Mouse (Mus musculus) thymus, adult 18-20 months (tissue): ENCODE results near the gene Trim47.

Experiments used
- DNase-seq, 2 experiments: peaks; one replicate each; pipeline ENCODE4 v3.0.0; 2022; ENCODE audit warnings: mixed read lengths in 2 of 2

Trim47 gene

GRCm38 (mm10) chr11:116087194-116088130 is 39.5 kb downstream of the Trim47 start:
- peak; percentile 73 to 78 for DNase-seq

GRCm38 (mm10) chr11:116086258-116087193 is 40.5 kb downstream of the Trim47 start, which contains the start of gene Wbp2:
Wbp2 (minus strand) TSS chr11:116086995.
- peak; percentile 98 to 99 for DNase-seq

DNA sequence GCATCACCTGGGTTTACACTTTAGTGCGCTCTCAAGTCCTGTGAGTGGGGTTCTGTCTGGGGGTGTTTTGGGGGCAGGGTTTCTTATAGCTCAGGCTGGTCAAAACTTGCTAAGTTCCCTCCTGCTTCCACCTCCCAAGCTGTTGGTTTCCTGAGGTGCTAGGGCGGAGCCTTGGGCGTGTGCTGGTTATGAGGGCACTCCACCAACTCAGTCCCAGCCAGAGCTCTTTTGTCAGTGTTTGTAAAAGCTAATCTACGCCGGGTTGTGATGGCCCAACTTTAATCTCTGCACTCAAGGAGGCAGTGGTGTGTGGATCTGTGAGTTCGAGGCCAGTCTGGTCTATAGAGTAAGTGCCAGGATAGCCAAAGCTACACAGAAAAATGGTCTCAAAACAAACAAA is 42.8 kb downstream of the Trim47 start:
- DNase-seq, result no peak

GRCm38 (mm10) chr11:116083096-116083672 is 43.8 kb downstream of the Trim47 start:
- DNase-seq, result no peak

DNA sequence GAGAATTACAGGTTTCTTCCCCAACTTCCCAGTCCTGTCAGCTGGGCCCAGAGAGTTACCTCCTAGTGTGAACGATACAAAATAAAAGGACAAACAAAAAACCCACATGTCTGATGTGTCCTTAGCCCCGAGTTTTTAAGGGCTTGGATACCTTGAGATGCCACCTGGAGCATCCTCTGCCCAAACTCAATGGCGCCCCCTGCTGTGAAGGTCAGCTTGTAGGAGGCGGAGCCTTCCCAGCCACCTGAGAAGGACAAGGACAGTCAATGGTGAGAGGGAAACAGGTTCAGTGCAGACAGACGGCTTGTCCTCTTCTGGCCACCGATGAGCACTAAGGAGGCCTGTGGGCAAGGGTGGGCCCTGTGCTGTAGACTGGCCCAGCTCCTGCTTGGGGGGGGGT is 45.9 kb downstream of the Trim47 start:
- peak; percentile 46 to 64 for DNase-seq

- DNase-seq, result no peak
These were observed 47.5 kb downstream of the Trim47 start for GRCm38 (mm10) chr11:116079511-116079910.

- DNase-seq, result no peak
These were observed 48.2 kb downstream of the Trim47 start for GRCm38 (mm10) chr11:116078676-116079320.

DNA sequence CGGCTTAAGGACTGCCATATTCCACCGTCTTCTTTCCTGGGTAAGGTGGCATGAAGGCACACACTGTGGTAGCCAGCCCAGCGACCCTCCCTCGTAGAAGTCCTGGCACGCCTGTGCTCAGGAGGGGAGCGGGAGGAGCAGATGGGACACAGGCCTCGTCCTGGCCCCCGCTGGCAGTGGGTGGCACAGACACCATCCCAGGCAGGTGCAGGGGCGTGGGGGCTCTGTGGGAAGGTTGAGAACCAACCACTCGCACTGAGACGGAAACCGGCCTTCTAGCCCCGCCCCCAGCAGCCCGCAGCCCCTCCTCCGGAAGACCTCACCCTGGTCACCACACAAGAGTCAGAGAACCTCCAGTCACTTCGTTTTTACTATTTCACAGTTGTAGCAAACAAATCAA is 48.8 kb downstream of the Trim47 start:
- peak; percentile 88 to 90 for DNase-seq

GRCm38 (mm10) chr11:116077446-116078204 is 49.4 kb downstream of the Trim47 start, which contains the start of gene Unc13d:
Unc13d (minus strand) TSS chr11:116077961.
- DNase-seq, result peak; percentile 65 to 76

GRCm38 (mm10) chr11:116076836-116077235 is 50.2 kb downstream of the Trim47 start:
- peak; percentile 66 to 73 for DNase-seq

DNA sequence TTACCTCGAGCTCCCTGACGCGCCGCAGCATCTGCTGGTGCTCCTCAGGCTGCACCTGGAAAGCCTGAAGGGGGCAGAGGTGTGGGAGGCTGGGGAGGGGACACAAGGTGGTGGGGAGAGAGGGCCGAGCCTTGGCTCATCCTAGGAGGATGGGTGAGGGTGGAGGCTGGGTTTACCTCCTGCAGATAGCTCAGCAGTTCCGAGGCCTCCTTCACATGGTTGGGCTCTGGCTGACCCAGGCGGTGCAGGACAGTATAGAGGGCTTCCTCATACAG is 50.8 kb downstream of the Trim47 start:
- peak in 1 of 2 experiments; percentile 34 for DNase-seq

DNA sequence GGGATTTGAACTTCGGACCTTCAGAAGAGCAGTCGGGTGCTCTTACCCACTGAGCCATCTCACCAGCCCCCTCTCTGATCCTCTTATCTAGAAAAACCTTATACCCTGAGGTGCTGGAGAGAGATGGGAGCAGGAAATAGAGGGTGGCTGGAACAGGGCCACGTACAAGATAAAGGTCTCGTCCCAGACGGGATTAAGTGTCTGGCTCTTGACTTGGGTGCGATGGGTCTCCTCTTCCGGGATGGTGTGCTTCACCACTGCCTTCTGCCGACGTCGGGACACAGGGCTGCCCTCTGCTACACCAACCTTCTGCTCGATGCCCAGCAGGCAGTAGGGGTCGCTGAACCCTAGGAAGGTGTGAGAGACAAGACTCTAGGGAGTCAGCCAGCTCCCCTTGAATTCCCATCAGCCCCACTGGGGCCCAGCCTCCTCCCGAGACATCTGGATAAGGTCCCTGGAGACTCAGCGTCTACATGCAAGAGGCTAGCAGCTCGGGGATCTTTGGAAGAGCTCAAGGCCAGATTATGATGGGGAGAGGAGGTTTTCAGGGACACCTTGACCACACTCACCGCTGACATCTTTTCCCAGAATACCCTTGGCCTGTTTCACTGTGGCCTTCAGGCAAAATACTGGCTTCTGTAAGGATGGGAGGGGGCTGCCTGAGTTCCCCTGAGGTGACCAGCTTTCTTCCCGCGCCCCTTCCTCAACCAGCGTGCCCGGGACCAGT is 51.3 kb downstream of the Trim47 start:
- DNase-seq, result no peak

GRCm38 (mm10) chr11:116074436-116074991 is 52.5 kb downstream of the Trim47 start:
- no peak for DNase-seq

GRCm38 (mm10) chr11:116072608-116073007 is 54.4 kb downstream of the Trim47 start:
- no peak for DNase-seq

GRCm38 (mm10) chr11:116071510-116071909 is 55.5 kb downstream of the Trim47 start:
- no peak for DNase-seq

GRCm38 (mm10) chr11:116065345-116065744 is 61.7 kb downstream of the Trim47 start:
- DNase-seq, result no peak

DNA sequence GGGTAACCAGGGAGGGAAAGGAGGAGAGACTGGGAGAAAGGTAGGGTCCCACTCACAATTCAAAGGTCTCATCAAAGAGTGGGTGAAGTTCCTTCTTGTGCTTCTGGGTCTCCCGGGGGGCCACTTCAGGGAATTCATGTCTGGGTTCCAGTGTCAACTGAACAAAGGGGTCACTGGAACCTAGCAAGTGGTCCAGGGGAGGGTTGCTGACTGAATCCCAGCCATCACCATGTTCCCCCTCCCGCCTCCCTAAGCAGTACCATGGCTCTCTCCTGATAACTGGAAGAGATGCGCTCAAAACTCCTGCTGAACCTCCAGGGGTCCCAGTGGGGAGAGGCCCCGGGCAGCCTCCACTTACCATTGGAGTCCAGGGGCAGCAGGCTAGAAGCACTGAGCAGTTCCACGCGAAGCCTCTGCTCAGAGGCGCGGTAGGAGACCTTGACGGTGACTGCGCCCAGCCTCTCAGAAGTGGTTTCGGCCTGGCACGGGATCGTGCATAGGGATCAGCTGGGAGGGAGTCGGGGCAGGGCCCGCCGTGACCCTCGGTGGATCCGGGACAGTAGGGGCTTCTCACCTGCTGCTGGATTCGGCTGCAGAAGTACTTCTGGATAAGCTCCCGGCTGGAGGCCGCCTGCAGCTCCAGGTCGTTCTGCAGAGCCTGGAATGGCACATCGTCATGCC is 62.7 kb downstream of the Trim47 start:
- DNase-seq, result no peak

- DNase-seq, result no peak
These were observed 63.4 kb downstream of the Trim47 start for GRCm38 (mm10) chr11:116063562-116063961.

DNA sequence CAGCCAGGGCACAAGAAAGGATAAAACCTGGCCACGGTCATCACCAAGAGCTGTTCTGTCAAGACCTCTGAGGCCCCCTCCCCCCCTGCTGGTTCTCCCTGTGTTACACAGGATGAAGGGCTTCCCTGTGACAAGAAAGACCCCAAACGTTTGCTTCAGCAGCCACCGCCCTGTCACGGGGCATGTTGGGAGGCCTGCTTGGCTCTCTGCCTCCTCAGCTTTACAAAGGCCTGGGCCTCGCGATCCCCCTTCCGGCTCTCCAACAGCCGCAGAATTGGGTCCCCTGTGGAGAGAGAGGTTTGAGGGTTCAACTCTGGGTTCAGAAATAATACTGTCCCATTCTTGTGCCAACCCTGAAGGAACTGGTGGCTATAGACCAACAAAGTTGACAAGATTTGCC is 64.5 kb downstream of the Trim47 start:
- DNase-seq, result no peak
